Mouse (Mus musculus) stomach, postnatal 0 days (tissue): Measurements from ENCODE around the gene Polk. TPM values are rescaled to one million over a fixed set of nuclear protein-coding genes. Genes with fewer than 3 reads are reported as not detected.
A peak's percentile ranks its signal among the peaks of the same experiment; 100 is the strongest.

Experiments used
- ATAC-seq: fragments of 200-750 bp; cut with Nextera tagmentation; 2 replicates; pipeline ENCODE4 v1.8.0; 2017; ENCODE audit not compliant: low FRiP score, low TSS enrichment
- DNase-seq: peaks from one replicate; pipeline ENCODE4 v3.0.0-alpha.2; 2016; ENCODE audit warnings: low spot score
- H3K27ac ChIP-seq: fragments of 300-500 bp; sonication (generic); replicated peaks from 2 replicates; pipeline ENCODE4 v1.5.1; 2014; ENCODE audit warnings: mild to moderate bottlenecking, control low read depth
- H3K27me3 ChIP-seq: fragments of 300-500 bp; sonication (generic); 2 replicates; pipeline ENCODE4 v1.6.1; 2014; ENCODE audit warnings: low read length; ENCODE audit not compliant: control insufficient read depth, insufficient read depth
- H3K36me3 ChIP-seq: fragments of 300-500 bp; sonication (generic); 2 replicates; pipeline ENCODE4 v1.6.1; 2014; ENCODE audit warnings: low read length, mixed read lengths; ENCODE audit not compliant: control insufficient read depth, insufficient read depth
- H3K4me1 ChIP-seq: fragments of 300-500 bp; sonication (generic); replicated peaks from 2 replicates; pipeline ENCODE4 v1.6.1; 2014; ENCODE audit warnings: antibody characterized with exemption; ENCODE audit not compliant: control insufficient read depth, insufficient read depth
- H3K4me2 ChIP-seq: fragments of 300-500 bp; sonication (generic); replicated peaks from 2 replicates; pipeline ENCODE4 v1.6.1; 2014; ENCODE audit warnings: low read depth, mild to moderate bottlenecking, control low read depth, moderate library complexity
- H3K4me3 ChIP-seq: fragments of 300-500 bp; sonication (generic); 2 replicates; pipeline ENCODE4 v1.5.1; 2014; ENCODE audit warnings: low read depth, low read length, control low read depth
- H3K9ac ChIP-seq: fragments of 300-500 bp; sonication (generic); 2 replicates; pipeline ENCODE4 v1.6.1; 2014; ENCODE audit warnings: mild to moderate bottlenecking, low read length, control low read depth, mixed read lengths
- H3K9me3 ChIP-seq: fragments of 300-500 bp; sonication (generic); 2 replicates; pipeline ENCODE4 v1.6.1; 2016; ENCODE audit warnings: low read length; ENCODE audit not compliant: control insufficient read depth
- CTCF ChIP-seq: IDR thresholded peaks from 2 replicates; pipeline ENCODE4 v1.5.1; 2016; ENCODE audit warnings: antibody characterized with exemption, low read depth, mild to moderate bottlenecking, moderate library complexity
- EP300 ChIP-seq: optimal IDR thresholded peaks from 2 replicates; pipeline ENCODE3; 2016; ENCODE audit warnings: antibody characterized with exemption
- WGBS: fragments of 180-500 bp; shearing (Covaris S2); extraction: QIAGEN DNeasy Blood & Tissue Kit; methylation state at CpG from one replicate; pipeline ENCODE4 v1.1.7; 2014; 5-methylcytosine and 5-hydroxymethylcytosine counted together
- polyA plus RNA-seq: library from polyadenylated mRNA; unstranded; fragments of >200 nt; fragmentation: Nextera tagmentation; extraction: Ambion mirVana; gene quantifications from 2 replicates; pipeline ENCODE4 v1.2.1, GENCODE M21; 2015

Gene Polk
- polyA plus RNA-seq, 1 experiment from 2014 or later = 4.2 TPM

- WGBS = 68% methylated on average over 4 of the region's 4 CpGs
- H3K9ac ChIP-seq = no peak overlapping the region
- ATAC-seq (no peak), DNase-seq (no peak)
- H3K9me3 ChIP-seq = no peaks in the 10 kb centered on the region
- no peaks in the 10 kb centered on the region for H3K27me3 ChIP-seq
- H3K36me3 ChIP-seq = no peaks in the 10 kb centered on the region
- no peak for TF ChIP-seq EP300
- TF ChIP-seq CTCF = no peak
- H3K4me3 ChIP-seq = no peak overlapping the region
- H3K27ac ChIP-seq = no peak overlapping the region; the same call in 1 of the 2 replicates
- H3K4me2 ChIP-seq = no peak overlapping the region
- H3K4me1 ChIP-seq = no peaks in the 10 kb centered on the region
Measured at GRCm38 (mm10) chr13:96458606-96459005, 83.8 kb downstream of the Polk start.

GRCm38 (mm10) chr13:96458018-96458417 lies 84.4 kb downstream of the Polk start:
- H3K4me3 ChIP-seq = no peak overlapping the region
- no peak overlapping the region for H3K9ac ChIP-seq
- H3K27ac ChIP-seq = no peak overlapping the region; the same call in 1 of the 2 replicates
- ATAC-seq (peak; percentile 58), DNase-seq (no peak)
- no peak overlapping the region for H3K4me2 ChIP-seq
- H3K27me3 ChIP-seq = no peaks in the 10 kb centered on the region
- WGBS = 54% methylated on average over 5 of the region's 5 CpGs
- no peaks in the 10 kb centered on the region for H3K9me3 ChIP-seq
- no peaks in the 10 kb centered on the region for H3K36me3 ChIP-seq
- no peak for TF ChIP-seq CTCF
- TF ChIP-seq EP300 = no peak
- no peaks in the 10 kb centered on the region for H3K4me1 ChIP-seq

- DNase-seq = no peak
- H3K27ac ChIP-seq = no peak overlapping the region
- H3K36me3 ChIP-seq = no peaks in the 10 kb centered on the region
- WGBS = 85% methylated on average over 5 of the region's 5 CpGs
- no peaks in the 10 kb centered on the region for H3K4me1 ChIP-seq
- TF ChIP-seq EP300 = no peak
- TF ChIP-seq CTCF = no peak
- no peak overlapping the region for H3K9ac ChIP-seq
- no peak for ATAC-seq
- H3K27me3 ChIP-seq = no peaks in the 10 kb centered on the region
- no peaks in the 10 kb centered on the region for H3K9me3 ChIP-seq
- no peak overlapping the region for H3K4me3 ChIP-seq
- H3K4me2 ChIP-seq = no peak overlapping the region
Measured at GRCm38 (mm10) chr13:96457566-96457965, 84.8 kb downstream of the Polk start.

GRCm38 (mm10) chr13:96454288-96454687 lies 88.1 kb downstream of the Polk start:
- peak; percentile 82 for DNase-seq

GRCm38 (mm10) chr13:96452621-96453020 lies 89.8 kb downstream of the Polk start:
- no peak for ATAC-seq
- H3K4me2 ChIP-seq = no peak overlapping the region
- H3K36me3 ChIP-seq = no peaks in the 10 kb centered on the region
- no peak overlapping the region for H3K4me3 ChIP-seq
- H3K4me1 ChIP-seq = no peaks in the 10 kb centered on the region
- H3K27ac ChIP-seq = 0 out of 2 replicates have a peak overlapping the region, but pooled peaks have one; percentile 58
- DNase-seq = no peak
- H3K9me3 ChIP-seq = no peaks in the 10 kb centered on the region
- WGBS = 86% methylated on average over 3 of the region's 3 CpGs
- H3K9ac ChIP-seq = no peak overlapping the region
- no peak for TF ChIP-seq CTCF
- H3K27me3 ChIP-seq = no peaks in the 10 kb centered on the region

More at GRCm38 (mm10) chr13:96454288-96454687, 88.1 kb downstream of the Polk start:
- H3K4me2 ChIP-seq = no peak overlapping the region
- no peaks in the 10 kb centered on the region for H3K4me1 ChIP-seq
- peak; percentile 96 for ATAC-seq
- WGBS = 63% methylated on average over 3 of the region's 3 CpGs
- peak overlapping the region; percentile 76 for H3K27ac ChIP-seq
- H3K27me3 ChIP-seq = no peaks in the 10 kb centered on the region
- no peak for TF ChIP-seq EP300
- peak; percentile 30; the same call in 1 of the 2 replicates for TF ChIP-seq CTCF
- no peak overlapping the region for H3K9ac ChIP-seq
- no peak overlapping the region for H3K4me3 ChIP-seq
- H3K36me3 ChIP-seq = no peaks in the 10 kb centered on the region
- no peaks in the 10 kb centered on the region for H3K9me3 ChIP-seq

- peak; percentile 66 for DNase-seq
- H3K27ac ChIP-seq = 0 out of 2 replicates have a peak overlapping the region, but pooled peaks have one; percentile 58
- no peaks in the 10 kb centered on the region for H3K4me1 ChIP-seq
- ATAC-seq = peak; percentile 56
- WGBS = 66% methylated on average over 11 of the region's 11 CpGs
- TF ChIP-seq EP300 = no peak
- TF ChIP-seq CTCF = no peak
- no peak overlapping the region for H3K4me2 ChIP-seq
- no peaks in the 10 kb centered on the region for H3K36me3 ChIP-seq
- H3K4me3 ChIP-seq = no peak overlapping the region
- no peaks in the 10 kb centered on the region for H3K9me3 ChIP-seq
- no peaks in the 10 kb centered on the region for H3K27me3 ChIP-seq
- H3K9ac ChIP-seq = no peak overlapping the region
Measured at GRCm38 (mm10) chr13:96451386-96452140, 90.8 kb downstream of the Polk start.
